Mouse (Mus musculus) adrenal gland, adult 8-10 months (tissue): ENCODE data around the gene Jmjd6. TPM values are rescaled to one million over a fixed set of nuclear protein-coding genes. Genes with fewer than 3 reads are reported as not detected.
"Not testable (repeated sequence)": the region's sequence is repeated elsewhere in the genome, so short reads cannot be mapped to it uniquely, and the experiment has no call there.

Source experiments
- DNase-seq: peaks from one replicate; pipeline ENCODE4 v3.0.0; 2022
- total RNA-seq, 4 experiments: library from RNA; stranded (reverse); gene quantifications; 2 replicates each; pipeline ENCODE4 v1.2.4; 2022

Jmjd6 gene
- total RNA-seq, 4 experiments from 2014 or later = 31.8 to 41.1 (median 33.4) TPM

GRCm38 (mm10) chr11:116851576-116852290 is 8.5 kb upstream of the Jmjd6 start:
- peak; percentile 49 for DNase-seq

GRCm38 (mm10) chr11:116850833-116851477 is 7.7 kb upstream of the Jmjd6 start:
- DNase-seq = no peak

GRCm38 (mm10) chr11:116850085-116850484 is 6.8 kb upstream of the Jmjd6 start:
- DNase-seq = no peak

- no peak for DNase-seq
Observed at GRCm38 (mm10) chr11:116849587-116849986, 6.3 kb upstream of the Jmjd6 start.

- not testable (repeated sequence) for DNase-seq
Observed at GRCm38 (mm10) chr11:116848877-116849178, 5.6 kb upstream of the Jmjd6 start.

DNA sequence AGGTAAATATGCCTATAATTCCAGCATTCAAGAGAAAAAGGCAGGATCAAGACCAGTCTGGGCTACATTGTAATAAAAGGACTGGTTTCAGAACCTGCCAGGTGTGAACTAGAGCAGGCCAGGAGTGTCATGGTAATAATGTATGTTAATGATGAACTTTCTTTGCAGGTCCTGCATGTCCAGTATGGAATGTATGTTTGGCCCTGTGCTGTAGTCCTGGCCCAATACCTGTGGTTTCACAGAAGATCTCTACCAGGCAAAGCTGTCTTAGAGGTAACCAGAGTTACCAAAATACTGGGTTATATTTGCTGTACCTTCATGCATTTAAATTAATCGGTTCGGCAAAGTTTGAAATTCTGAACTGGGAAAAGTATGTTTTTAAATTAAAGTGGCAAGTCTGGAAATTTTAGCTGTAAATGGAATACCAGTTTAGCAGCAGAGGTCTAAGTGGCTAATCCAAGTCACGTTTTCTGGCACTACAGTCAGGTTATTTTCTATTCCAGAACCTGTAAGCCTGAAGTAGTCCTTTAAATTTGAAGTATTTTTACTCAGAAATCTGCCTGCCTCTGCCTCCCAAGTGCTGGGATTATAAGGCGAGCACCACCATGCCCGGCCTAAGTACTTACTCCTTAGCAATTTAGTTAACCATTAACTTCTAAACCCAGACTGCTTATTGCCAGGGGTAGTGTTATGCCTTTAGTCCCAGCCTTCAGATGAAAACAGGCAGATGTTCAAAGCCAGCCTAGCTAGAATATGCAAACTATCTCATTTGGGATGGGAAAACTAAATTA is 5.0 kb upstream of the Jmjd6 start:
- DNase-seq = no peak

- no peak for DNase-seq
Observed at GRCm38 (mm10) chr11:116847187-116848085, 4.2 kb upstream of the Jmjd6 start.

DNA sequence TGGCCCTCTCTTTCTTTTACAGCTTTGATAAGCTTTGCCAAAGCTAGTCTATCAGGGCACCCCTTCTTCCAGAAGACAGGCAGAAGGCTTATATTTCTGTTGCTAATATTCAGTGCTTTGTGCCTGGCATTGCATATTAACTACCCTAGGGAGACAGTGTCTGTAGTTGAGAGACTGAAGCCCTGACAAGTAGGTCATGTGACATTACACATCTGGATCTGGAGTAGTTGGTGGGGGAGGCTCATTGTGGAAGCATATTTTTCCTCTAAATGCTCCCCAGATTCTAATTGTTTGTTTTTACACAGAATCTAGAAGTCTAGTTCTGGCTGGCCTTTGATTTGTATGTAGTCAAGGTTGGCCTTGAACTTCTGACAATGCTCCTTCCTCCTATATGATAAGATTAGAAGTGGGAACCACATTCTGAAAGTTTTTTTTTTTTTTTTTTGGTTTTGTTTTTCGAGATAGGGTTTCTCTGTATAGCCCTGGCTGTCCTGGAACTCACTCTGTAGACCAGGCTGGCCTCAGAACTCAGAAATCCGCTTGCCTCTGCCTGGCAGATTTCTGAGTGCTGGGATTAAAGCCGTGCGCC is 3.4 kb upstream of the Jmjd6 start:
- no peak for DNase-seq

GRCm38 (mm10) chr11:116842531-116843260 is 553 bp downstream of the Jmjd6 start:
- DNase-seq = peak; percentile 67

DNA sequence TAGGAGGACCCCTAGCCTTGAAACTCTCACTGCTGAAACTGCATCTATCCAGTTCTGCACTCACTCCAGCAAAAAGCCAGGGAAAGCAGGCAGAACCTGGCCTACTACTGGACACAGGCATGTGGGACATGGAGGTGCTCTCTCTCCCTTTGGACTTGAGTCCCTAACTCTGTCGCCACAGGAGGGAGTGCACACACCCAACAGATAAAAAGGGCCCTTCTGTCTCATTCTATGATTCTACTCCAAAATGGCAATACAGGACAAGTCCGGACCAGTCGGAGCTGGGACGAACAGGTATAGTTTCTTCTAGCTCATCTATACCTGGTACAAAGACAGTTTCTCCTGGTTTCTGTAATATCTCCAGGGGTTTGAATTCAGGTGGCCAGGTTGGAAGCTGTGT is 2.5 kb downstream of the Jmjd6 start:
- no peak for DNase-seq

- DNase-seq = no peak
Observed at GRCm38 (mm10) chr11:116839601-116840000, 3.6 kb downstream of the Jmjd6 start.

DNA sequence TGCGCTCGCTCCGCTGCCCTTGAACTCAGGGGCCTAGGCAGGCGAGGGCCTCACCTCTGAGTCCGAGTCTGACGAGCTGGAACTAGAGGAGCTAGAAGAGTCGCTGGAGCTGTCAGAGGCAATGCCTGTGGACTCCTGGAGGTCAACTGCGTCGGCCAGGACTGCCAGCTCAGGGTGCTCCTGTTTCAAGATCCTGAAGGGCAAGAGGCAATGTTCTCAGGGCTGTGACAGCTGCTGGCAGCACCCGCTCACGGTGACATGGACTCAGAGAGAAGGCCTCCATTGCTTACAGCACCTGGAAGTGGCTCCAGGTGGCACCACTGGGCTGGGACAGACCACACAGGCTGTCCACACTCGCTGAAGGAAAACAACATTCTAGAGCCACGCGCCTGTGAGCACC is 4.3 kb downstream of the Jmjd6 start:
- no peak for DNase-seq

DNA sequence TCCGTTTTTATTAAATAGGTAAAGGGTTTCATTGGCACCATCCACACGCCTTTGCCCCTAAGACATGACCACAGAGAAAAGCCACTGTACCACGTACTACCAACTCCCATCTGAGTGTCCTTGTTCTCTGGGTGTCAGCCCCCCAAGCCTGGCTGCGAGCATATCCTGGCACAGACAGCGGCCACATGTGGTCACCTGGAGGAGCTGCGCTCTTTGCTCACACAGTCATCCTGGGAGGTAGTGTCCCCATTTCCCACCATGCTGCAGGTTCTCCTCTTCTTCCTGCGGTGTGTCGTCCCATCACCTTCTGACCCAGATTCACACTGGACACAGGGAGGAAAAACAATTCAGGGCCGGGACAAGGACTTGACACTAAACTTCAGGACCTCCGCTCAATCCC is 5.8 kb downstream of the Jmjd6 start:
- no peak for DNase-seq

DNA sequence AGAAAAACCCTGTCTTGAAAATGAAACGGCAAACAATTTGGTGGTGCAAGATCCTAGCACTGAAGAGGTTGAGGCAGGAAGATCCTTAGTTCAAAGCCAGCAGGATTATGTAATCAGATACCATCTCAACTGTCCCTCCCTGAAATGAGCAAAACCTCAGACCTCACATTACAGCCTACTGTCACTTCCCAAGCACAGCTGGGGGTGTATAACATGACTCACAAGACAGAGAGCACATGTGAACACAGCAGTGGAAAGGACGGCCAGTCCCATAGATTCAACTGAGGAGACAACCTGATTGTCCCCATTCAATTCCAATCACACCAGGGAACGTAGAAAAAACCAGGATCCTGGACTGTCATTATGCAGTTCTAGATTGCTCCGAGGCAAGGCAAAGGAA is 7.0 kb downstream of the Jmjd6 start:
- DNase-seq = no peak

GRCm38 (mm10) chr11:116834954-116835353 is 8.3 kb downstream of the Jmjd6 start:
- no peak for DNase-seq

GRCm38 (mm10) chr11:116832172-116832685 is 11.0 kb downstream of the Jmjd6 start:
- DNase-seq = no peak

GRCm38 (mm10) chr11:116827534-116828165 is 15.6 kb downstream of the Jmjd6 start, which contains the start of gene Mxra7:
TSS of gene Mxra7 (minus strand) at chr11:116828046.
- DNase-seq = peak; percentile 75

DNA sequence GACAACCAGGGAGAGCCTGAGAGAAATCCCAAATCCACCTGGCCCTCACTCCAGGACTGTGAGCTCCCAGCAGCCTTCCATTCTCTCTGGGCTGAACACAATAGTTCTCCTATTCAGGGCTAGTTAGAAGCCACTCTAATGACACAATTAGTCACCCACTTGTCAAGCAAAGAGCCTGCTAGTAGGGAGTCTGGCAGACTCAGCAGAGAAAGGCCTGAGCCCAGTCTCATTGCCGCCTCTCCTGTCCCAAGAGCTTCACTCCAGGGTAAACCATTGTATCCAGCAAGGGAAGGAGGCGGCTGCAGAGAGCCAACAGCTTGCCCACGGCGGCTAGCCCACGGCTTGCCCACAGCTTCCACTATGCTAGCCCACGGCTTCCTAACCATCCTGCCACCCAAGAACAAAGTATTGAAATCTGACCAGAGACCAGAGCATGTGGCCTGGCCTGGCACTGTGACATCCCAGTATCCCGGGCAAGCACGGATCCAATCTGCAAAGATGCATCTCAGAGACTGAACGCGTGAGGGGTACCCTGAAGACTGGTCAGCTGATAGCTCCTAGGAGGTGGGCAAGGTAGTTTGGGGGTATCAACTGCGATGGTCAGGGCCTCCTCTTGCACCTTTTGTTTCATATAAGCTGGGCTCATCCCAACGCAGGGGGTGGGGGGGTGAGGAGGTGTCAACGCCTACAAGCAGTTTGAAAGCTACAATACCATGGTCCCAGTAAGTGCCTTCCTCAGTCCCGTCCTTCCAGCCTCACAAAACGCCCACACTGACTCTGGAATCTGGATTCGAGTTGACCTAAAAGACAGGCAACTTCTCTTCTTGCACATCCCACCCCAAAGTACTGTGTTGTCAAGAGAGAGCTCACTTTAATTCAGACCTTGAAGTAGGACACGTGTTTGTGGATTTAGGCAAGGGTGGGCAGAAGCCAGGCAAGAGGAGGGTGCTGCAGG is 16.4 kb downstream of the Jmjd6 start:
- DNase-seq = no peak

- DNase-seq = peak; percentile 53
Observed at GRCm38 (mm10) chr11:116825230-116825629, 18.0 kb downstream of the Jmjd6 start.
